Mouse (Mus musculus): ENCODE data around the gene Lrmda. TPM values are rescaled to one million over a fixed set of nuclear protein-coding genes. Genes with fewer than 3 reads are reported as not detected.

The Lrmda gene
- polyA plus RNA-seq, 1 experiment from 2014 or later: 0.23 TPM

DNA sequence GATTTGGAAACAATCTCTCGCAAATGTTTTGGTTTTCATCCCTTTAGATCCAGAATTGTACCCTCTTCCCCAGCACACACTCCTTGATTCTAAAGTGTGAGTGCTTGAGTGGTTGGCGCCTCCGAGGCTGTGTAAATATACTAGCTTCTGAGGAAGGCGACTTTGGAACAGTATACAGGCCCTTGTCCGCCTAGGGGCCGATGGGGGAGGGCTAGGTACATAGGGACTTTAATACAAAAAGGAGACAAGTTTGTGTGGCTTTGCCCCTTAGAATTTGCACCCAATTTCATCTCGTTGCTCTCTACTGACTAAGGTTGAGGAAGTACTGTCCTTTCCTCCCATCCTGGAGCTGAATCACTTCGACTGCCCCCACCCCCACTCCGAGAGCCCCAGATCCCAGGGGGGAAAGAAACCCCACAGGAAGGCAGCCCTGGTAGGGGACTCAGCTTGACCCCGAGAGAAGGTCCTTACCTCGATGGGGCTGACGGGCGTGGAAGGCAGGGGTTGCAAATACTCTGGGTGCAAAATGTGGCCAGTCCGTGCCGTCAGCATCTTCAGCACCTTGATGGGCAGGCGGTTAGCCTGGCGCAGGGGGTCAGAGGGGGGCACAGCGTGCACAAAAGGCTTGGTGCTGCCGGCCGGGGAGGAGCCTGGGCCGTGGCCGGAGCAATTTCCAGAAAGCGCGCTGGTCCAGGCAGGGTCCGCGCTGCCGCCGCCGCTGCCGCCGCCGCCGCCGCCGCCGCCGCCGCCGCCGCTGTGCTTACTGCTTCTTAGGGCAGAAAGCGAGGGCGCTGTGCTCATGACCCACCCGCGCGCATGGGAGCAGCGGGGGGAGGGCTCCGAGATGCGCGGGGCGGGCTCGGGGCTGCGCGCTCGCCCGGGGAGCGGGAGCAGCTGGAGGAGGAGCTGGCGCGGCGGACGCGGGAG lies 32.5 kb upstream of the Lrmda start:
- Histone ChIP-seq H3K36me3 (0 out of 2 replicates have a peak, but pooled peaks cover 5% of the 10 kb centered on the region), H3K27ac (peak overlapping the region; percentile 69), H3K4me2 (peak overlapping the region; percentile 69), H3K9me3 (replicated peaks) (no peaks in the 10 kb centered on the region), H3K4me3 (peak overlapping the region; percentile 60), H3K9ac (peak overlapping the region; percentile 53), H3K4me1 (peaks cover 41% of the 10 kb centered on the region), H3K27me3 (replicated peaks) (peaks cover 97% of the 10 kb centered on the region)
- ATAC-seq: no peak
- WGBS (ENCODE audit: insufficient replicate concordance): under 1% methylated on average over 41 of the region's 61 CpGs

GRCm38 (mm10) chr14:21987660-21988576 lies 31.6 kb upstream of the Lrmda start:
- peak overlapping the region; percentile 60 for H3K4me3 ChIP-seq
- peaks cover 97% of the 10 kb centered on the region for H3K27me3 ChIP-seq (replicated peaks)
- peaks cover 33% of the 10 kb centered on the region for H3K4me1 ChIP-seq
- 0 out of 2 replicates have a peak, but pooled peaks cover 5% of the 10 kb centered on the region for H3K36me3 ChIP-seq
- peak overlapping the region; percentile 69 for H3K27ac ChIP-seq
- WGBS (ENCODE audit: insufficient replicate concordance): under 1% methylated on average over 74 of the region's 74 CpGs
- H3K9ac ChIP-seq: peak overlapping the region; percentile 53
- peak overlapping the region; percentile 69 for H3K4me2 ChIP-seq
- peak; percentile 45; the same call in 1 of the 2 replicates for ATAC-seq
- no peaks in the 10 kb centered on the region for H3K9me3 ChIP-seq (replicated peaks)

DNA sequence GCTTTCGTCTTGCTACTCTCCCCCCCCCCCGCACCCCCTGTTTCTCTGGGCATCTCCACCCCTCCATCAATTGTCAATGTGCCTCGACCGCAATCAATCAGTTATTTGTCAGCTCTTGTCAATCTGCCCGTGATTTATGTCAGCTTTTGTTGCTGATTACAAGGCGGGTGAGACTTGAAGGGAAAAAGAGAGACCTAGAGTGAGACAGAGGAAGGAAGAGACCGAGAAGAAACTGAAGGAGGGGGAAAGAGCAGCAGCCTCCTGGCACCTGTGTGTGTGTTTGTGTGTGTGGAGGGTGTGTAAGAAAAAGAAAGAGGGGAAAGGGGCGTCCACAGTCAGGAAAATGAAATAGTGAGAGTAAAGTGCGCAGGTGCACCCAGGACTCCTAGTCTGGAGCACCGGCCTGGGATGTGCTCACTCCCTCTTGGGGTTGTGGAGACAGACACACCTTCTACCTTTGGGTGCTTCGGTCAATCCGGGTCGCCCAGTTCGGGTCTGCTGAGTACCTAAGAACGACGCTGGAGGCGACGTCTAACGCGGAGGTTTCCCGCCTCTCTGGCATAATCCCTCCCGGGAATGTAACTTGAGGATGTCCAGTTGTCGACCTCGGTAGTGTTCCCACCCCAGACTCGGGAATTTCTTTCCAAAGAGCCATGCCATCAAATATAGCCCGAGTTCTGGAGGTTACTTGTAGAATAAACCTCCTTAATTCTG lies 30.8 kb upstream of the Lrmda start:
- Histone ChIP-seq H3K36me3 (0 out of 2 replicates have a peak, but pooled peaks cover 5% of the 10 kb centered on the region), H3K9ac (no peak overlapping the region), H3K27ac (no peak overlapping the region), H3K27me3 (replicated peaks) (peaks cover 97% of the 10 kb centered on the region), H3K4me3 (peak overlapping the region; percentile 60; the same call in 1 of the 2 replicates), H3K9me3 (replicated peaks) (no peaks in the 10 kb centered on the region), H3K4me2 (peak overlapping the region; percentile 69), H3K4me1 (peaks cover 33% of the 10 kb centered on the region)
- WGBS (ENCODE audit: insufficient replicate concordance): under 1% methylated on average over 26 of the region's 26 CpGs
- no peak for ATAC-seq

GRCm38 (mm10) chr14:21989291-21989913 lies 30.1 kb upstream of the Lrmda start, which contains the start of gene Zfp503:
Gene Zfp503 (minus strand): TSS chr14:21989601.
- Histone ChIP-seq H3K9me3 (replicated peaks) (no peaks in the 10 kb centered on the region), H3K4me2 (peak within 1 kb of the TSS; percentile 69), H3K27ac (no peak within 1 kb of the TSS), H3K4me1 (peaks cover 39% of the 10 kb centered on the region), H3K9ac (no peak within 1 kb of the TSS), H3K4me3 (peak within 1 kb of the TSS; percentile 60), H3K27me3 (replicated peaks) (peaks cover 100% of the 10 kb centered on the region), H3K36me3 (0 out of 2 replicates have a peak, but pooled peaks cover 5% of the 10 kb centered on the region)
- ATAC-seq: 0 out of 2 replicates have a peak, but pooled peaks have one; percentile 23
- 4% methylated on average over 36 of the region's 37 CpGs for WGBS (ENCODE audit: insufficient replicate concordance)

DNA sequence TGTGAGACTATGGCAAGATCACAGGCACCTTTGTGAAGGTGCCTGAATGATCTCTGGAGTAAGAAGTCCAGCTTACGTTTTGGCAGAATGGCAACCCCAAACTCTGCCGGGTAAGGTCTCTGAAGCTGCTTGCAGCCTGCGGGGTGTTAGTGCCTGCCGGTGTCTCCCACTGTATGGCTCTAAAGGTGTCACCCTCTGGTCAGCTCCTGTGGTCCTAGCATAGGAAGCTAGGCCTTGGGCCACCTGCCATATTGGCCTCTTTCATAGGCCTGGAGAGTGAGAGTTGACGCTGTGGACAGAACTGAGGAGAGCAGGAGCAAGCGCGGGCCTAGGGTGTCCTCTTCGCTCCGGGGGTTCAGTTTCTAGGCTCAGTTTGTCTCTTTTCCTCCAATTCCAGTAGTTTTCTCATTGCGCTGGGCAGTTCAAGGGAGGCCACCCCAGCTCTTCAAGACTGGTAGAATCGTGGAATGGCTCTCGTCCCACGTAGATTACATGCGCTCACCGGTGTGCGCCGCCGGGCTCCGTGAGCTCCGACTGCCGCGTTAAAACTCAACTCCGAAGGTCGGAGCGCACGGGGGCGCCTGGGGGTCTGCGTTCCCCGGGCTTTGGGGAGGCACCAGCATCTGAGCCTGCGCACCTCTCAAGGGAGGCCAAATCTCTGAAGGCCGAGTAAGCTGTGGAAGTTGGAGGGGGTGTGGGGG lies 29.0 kb upstream of the Lrmda start:
- Histone ChIP-seq H3K4me1 (peaks cover 38% of the 10 kb centered on the region), H3K27me3 (replicated peaks) (peaks cover 100% of the 10 kb centered on the region), H3K36me3 (0 out of 2 replicates have a peak, but pooled peaks cover 2% of the 10 kb centered on the region), H3K4me2 (peak overlapping the region; percentile 69), H3K9me3 (replicated peaks) (no peaks in the 10 kb centered on the region), H3K27ac (no peak overlapping the region), H3K9ac (no peak overlapping the region), H3K4me3 (peak overlapping the region; percentile 27; the same call in 1 of the 2 replicates)
- WGBS (ENCODE audit: insufficient replicate concordance): 5% methylated on average over 31 of the region's 31 CpGs
- no peak for ATAC-seq

- H3K36me3 ChIP-seq: no peaks in the 10 kb centered on the region
- H3K9me3 ChIP-seq (replicated peaks): no peaks in the 10 kb centered on the region
- H3K9ac ChIP-seq: no peak overlapping the region
- no peak for ATAC-seq
- H3K27ac ChIP-seq: no peak overlapping the region
- H3K4me2 ChIP-seq: peak overlapping the region; percentile 69
- peaks cover 32% of the 10 kb centered on the region for H3K4me1 ChIP-seq
- no peak overlapping the region for H3K4me3 ChIP-seq
- WGBS (ENCODE audit: insufficient replicate concordance): 3% methylated on average over 26 of the region's 26 CpGs
- H3K27me3 ChIP-seq (replicated peaks): peaks cover 99% of the 10 kb centered on the region
Observed at GRCm38 (mm10) chr14:21991251-21991780, 28.2 kb upstream of the Lrmda start.

DNA sequence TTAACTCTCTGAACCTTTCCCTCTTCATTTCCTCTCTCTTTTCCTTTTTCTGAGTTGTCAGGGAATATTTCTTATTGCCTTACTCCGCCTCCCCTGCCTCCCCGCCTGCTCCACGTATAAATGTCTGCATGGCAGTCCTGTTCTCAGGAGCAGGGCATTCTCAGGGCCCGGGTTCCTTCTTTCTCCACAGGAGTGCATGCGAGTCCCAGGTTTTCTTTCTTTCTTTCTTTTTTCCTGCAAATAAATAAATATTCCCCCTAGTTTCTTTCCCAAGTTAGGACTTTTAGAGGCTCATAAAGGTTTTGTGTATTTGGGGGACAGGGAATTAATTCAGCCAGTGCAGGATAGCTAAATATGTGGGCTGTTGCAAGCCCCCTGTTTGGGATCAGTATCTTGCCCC lies 27.7 kb upstream of the Lrmda start:
- no peak overlapping the region for H3K4me3 ChIP-seq
- no peak overlapping the region for H3K4me2 ChIP-seq
- 26% methylated on average over 5 of the region's 5 CpGs for WGBS (ENCODE audit: insufficient replicate concordance)

GRCm38 (mm10) chr14:21992321-21992885 lies 27.1 kb upstream of the Lrmda start:
- H3K4me1 ChIP-seq: peaks cover 32% of the 10 kb centered on the region
- H3K27ac ChIP-seq: no peak overlapping the region
- peaks cover 99% of the 10 kb centered on the region for H3K27me3 ChIP-seq (replicated peaks)
- H3K4me3 ChIP-seq: no peak overlapping the region
- no peak for ATAC-seq
- WGBS (ENCODE audit: insufficient replicate concordance): 41% methylated on average over 4 of the region's 4 CpGs
- no peak overlapping the region for H3K4me2 ChIP-seq
- no peaks in the 10 kb centered on the region for H3K36me3 ChIP-seq
- no peaks in the 10 kb centered on the region for H3K9me3 ChIP-seq (replicated peaks)
- no peak overlapping the region for H3K9ac ChIP-seq

More for the DNA sequence above, 27.7 kb upstream of the Lrmda start:
- H3K9me3 ChIP-seq (replicated peaks): no peaks in the 10 kb centered on the region
- no peak for ATAC-seq
- H3K27ac ChIP-seq: no peak overlapping the region
- peaks cover 99% of the 10 kb centered on the region for H3K27me3 ChIP-seq (replicated peaks)
- H3K36me3 ChIP-seq: no peaks in the 10 kb centered on the region
- no peak overlapping the region for H3K9ac ChIP-seq
- peaks cover 32% of the 10 kb centered on the region for H3K4me1 ChIP-seq

GRCm38 (mm10) chr14:21993251-21994060 lies 26.1 kb upstream of the Lrmda start:
- Histone ChIP-seq H3K9me3 (replicated peaks) (no peaks in the 10 kb centered on the region), H3K4me1 (peaks cover 32% of the 10 kb centered on the region), H3K27me3 (replicated peaks) (peaks cover 93% of the 10 kb centered on the region), H3K4me3 (peak overlapping the region; percentile 56), H3K4me2 (peak overlapping the region; percentile 77), H3K27ac (no peak overlapping the region), H3K9ac (0 out of 2 replicates have a peak overlapping the region, but pooled peaks have one; percentile 4), H3K36me3 (no peaks in the 10 kb centered on the region)
- ATAC-seq: no peak
- WGBS (ENCODE audit: insufficient replicate concordance): 12% methylated on average over 14 of the region's 14 CpGs
